Mouse (Mus musculus) CH12.LX (cell line): ENCODE data around the gene Kcnj3. TPM values are rescaled to one million over a fixed set of nuclear protein-coding genes. Genes with fewer than 3 reads are reported as not detected.

Experiments used
- DNase-seq: peaks from one replicate; pipeline ENCODE4 v3.0.0-alpha.2; 2013; ENCODE audit errors: extremely low read depth
- H3K27ac ChIP-seq: 2 replicates; pipeline ENCODE4 v1.5.1; 2012; ENCODE audit warnings: low read depth, mild to moderate bottlenecking, control low read depth, moderate library complexity; ENCODE audit not compliant: insufficient read depth
- H3K27me3 ChIP-seq: replicated peaks from 2 replicates; pipeline ENCODE3; 2012; ENCODE audit warnings: inconsistent platforms
- H3K36me3 ChIP-seq, 2 experiments: replicated peaks in 1 of 2; 2 replicates each; pipeline versions ENCODE3 to v1.6.1; 2012; ENCODE audit warnings: inconsistent platforms in 1 of 2, low read length in 1 of 2, mild to moderate bottlenecking in 1 of 2, mixed read lengths in 1 of 2, moderate library complexity in 1 of 2; ENCODE audit not compliant: control insufficient read depth in 1 of 2, insufficient read depth in 1 of 2
- H3K4me1 ChIP-seq, 2 experiments: 2 replicates each; pipeline ENCODE4 v1.6.1; 2012; ENCODE audit warnings: inconsistent platforms in 1 of 2, moderate library complexity in 1 of 2; ENCODE audit not compliant: insufficient read depth in 2 of 2, control insufficient read depth in 1 of 2
- H3K4me2 ChIP-seq: 2 replicates; pipeline ENCODE4 v1.6.1; 2012; ENCODE audit warnings: low read depth, mild to moderate bottlenecking, control low read depth; ENCODE audit not compliant: poor library complexity, insufficient read depth, severe bottlenecking
- H3K4me3 ChIP-seq, 3 experiments: fragments of 150-350 bp in 1 of 3; sonication (generic) in 1 of 3; replicated peaks in 1 of 3; 2 replicates each; pipeline versions ENCODE3 to v1.5.1; 2011 to 2012; ENCODE audit warnings: low read depth in 2 of 3, low read length in 2 of 3, mild to moderate bottlenecking in 2 of 3, moderate library complexity in 2 of 3, control low read depth in 1 of 3, improper control_type of control experiment in 1 of 3, inconsistent platforms in 1 of 3, mixed read lengths in 1 of 3; ENCODE audit not compliant: poor library complexity in 1 of 3
- H3K79me2 ChIP-seq: replicated peaks from 2 replicates; pipeline ENCODE4 v1.6.1; 2012; ENCODE audit warnings: mild to moderate bottlenecking, moderate library complexity; ENCODE audit not compliant: control insufficient read depth, poor library complexity, insufficient read depth, severe bottlenecking; ENCODE audit errors: extremely low read depth
- H3K9ac ChIP-seq: 2 replicates; pipeline ENCODE4 v1.6.1; 2012; ENCODE audit warnings: low read depth, mild to moderate bottlenecking, control low read depth, moderate library complexity; ENCODE audit not compliant: insufficient read depth
- H3K9me3 ChIP-seq: replicated peaks from 2 replicates; pipeline ENCODE3; 2012; ENCODE audit warnings: low read length, inconsistent platforms, mixed read lengths
- BHLHE40 ChIP-seq: IDR thresholded peaks from 2 replicates; pipeline ENCODE4 v1.6.1; 2011; ENCODE audit warnings: mild to moderate bottlenecking, low read depth, low read length, improper control_type of control experiment
- CHD1 ChIP-seq: IDR thresholded peaks from 2 replicates; pipeline ENCODE4 v1.6.1; 2012; ENCODE audit warnings: low read depth, low read length, improper control_type of control experiment, inconsistent platforms
- CTCF ChIP-seq, 2 experiments: IDR thresholded peaks in 1 of 2; conservative IDR thresholded peaks in 1 of 2; 2 replicates each; pipeline ENCODE4 v1.5.1; 2011 to 2012; ENCODE audit warnings: low read depth in 2 of 2, low read length in 2 of 2, improper control_type of control experiment in 1 of 2, inconsistent platforms in 1 of 2, mild to moderate bottlenecking in 1 of 2, moderate library complexity in 1 of 2
- E2F4 ChIP-seq: IDR thresholded peaks from 2 replicates; pipeline ENCODE4 v1.6.1; 2011; ENCODE audit warnings: low read depth, low read length, improper control_type of control experiment; ENCODE audit not compliant: insufficient replicate concordance
- ELF1 ChIP-seq: IDR thresholded peaks from 2 replicates; pipeline ENCODE4 v1.6.1; 2014; ENCODE audit warnings: low read depth, mild to moderate bottlenecking, inconsistent platforms, low read length, improper control_type of control experiment
- ETS1 ChIP-seq: conservative IDR thresholded peaks from 2 replicates; pipeline ENCODE4 v1.6.1; 2012; ENCODE audit warnings: low read depth, mild to moderate bottlenecking, inconsistent platforms, low read length, improper control_type of control experiment, moderate library complexity
- HCFC1 ChIP-seq: IDR thresholded peaks from 2 replicates; pipeline ENCODE4 v1.6.1; 2012; ENCODE audit warnings: low read depth, mild to moderate bottlenecking, inconsistent platforms, low read length, improper control_type of control experiment
- IRF4 ChIP-seq: IDR thresholded peaks from 2 replicates; pipeline ENCODE4 v1.6.1; 2014; ENCODE audit warnings: low read depth, mild to moderate bottlenecking, inconsistent platforms, low read length, improper control_type of control experiment
- KAT2A ChIP-seq: IDR thresholded peaks from 2 replicates; pipeline ENCODE4 v1.6.1; 2012; ENCODE audit warnings: low read length, improper control_type of control experiment, inconsistent platforms; ENCODE audit not compliant: insufficient replicate concordance
- MXI1 ChIP-seq: IDR thresholded peaks from 2 replicates; pipeline ENCODE4 v1.6.1; 2011; ENCODE audit warnings: mild to moderate bottlenecking, low read depth, low read length, improper control_type of control experiment
- NELFE ChIP-seq: IDR thresholded peaks from 2 replicates; pipeline ENCODE4 v1.6.1; 2011; ENCODE audit warnings: low read depth, low read length, improper control_type of control experiment
- RAD21 ChIP-seq: IDR thresholded peaks from 2 replicates; pipeline ENCODE4 v1.6.1; 2011; ENCODE audit warnings: low read depth, mild to moderate bottlenecking, low read length, improper control_type of control experiment, moderate library complexity
- RCOR1 ChIP-seq: conservative IDR thresholded peaks from 2 replicates; pipeline ENCODE4 v1.6.1; 2012; ENCODE audit warnings: low read depth, mild to moderate bottlenecking, inconsistent platforms, low read length, improper control_type of control experiment
- SIN3A ChIP-seq: IDR thresholded peaks from 2 replicates; pipeline ENCODE4 v1.6.1; 2012; ENCODE audit warnings: low read length, improper control_type of control experiment, inconsistent platforms
- UBTF ChIP-seq: IDR thresholded peaks from 2 replicates; pipeline ENCODE4 v1.6.1; 2012; ENCODE audit warnings: low read depth, mild to moderate bottlenecking, inconsistent platforms, low read length, improper control_type of control experiment, moderate library complexity
- USF1 ChIP-seq: IDR thresholded peaks from 2 replicates; pipeline ENCODE4 v1.6.1; 2014; ENCODE audit warnings: low read depth, mild to moderate bottlenecking, inconsistent platforms, low read length, improper control_type of control experiment
- USF2 ChIP-seq: conservative IDR thresholded peaks from 2 replicates; pipeline ENCODE4 v1.6.1; 2011; ENCODE audit warnings: low read depth, low read length, improper control_type of control experiment
- ZNF384 ChIP-seq: IDR thresholded peaks from 2 replicates; pipeline ENCODE4 v1.6.1; 2012; ENCODE audit warnings: low read depth, low read length, improper control_type of control experiment, inconsistent platforms
- dilution Hi-C: fragments of 300-500 bp; cut with MboI; formaldehyde crosslinking; loops from 2 replicates; pipeline ENCODE4 v1.14.3; 2020; ENCODE audit warnings: low sequenced_read_pairs; ENCODE audit not compliant: extremely low pct_unique_long_range_greater_than_20kb, extremely low pct_ligation_motif_present
- in situ Hi-C: fragments of 300-500 bp; cut with MboI; formaldehyde crosslinking; loops from 3 replicates; pipeline ENCODE4 v1.14.3; 2019; ENCODE audit warnings: low sequenced_read_pairs, low pct_ligation_motif_present, low pct_unique_long_range_greater_than_20kb, mixed read lengths
- polyA plus RNA-seq: library from polyadenylated mRNA; unstranded; fragments of >175 nt; gene quantifications from 2 replicates; pipeline ENCODE4 v1.2.1, GENCODE M21; 2012; ENCODE audit warnings: low read depth; ENCODE audit not compliant: insufficient read length
- total RNA-seq, 2 experiments: library from RNA; depleted of rRNA; stranded (reverse); fragments of 300-350 nt in 1 of 2; fragments of >200 nt in 1 of 2; gene quantifications; 2 replicates each; pipeline ENCODE4 v1.2.3; 2012 to 2014

Kcnj3 gene
- total and polyA plus RNA-seq, 3 experiments: not detected

DNA sequence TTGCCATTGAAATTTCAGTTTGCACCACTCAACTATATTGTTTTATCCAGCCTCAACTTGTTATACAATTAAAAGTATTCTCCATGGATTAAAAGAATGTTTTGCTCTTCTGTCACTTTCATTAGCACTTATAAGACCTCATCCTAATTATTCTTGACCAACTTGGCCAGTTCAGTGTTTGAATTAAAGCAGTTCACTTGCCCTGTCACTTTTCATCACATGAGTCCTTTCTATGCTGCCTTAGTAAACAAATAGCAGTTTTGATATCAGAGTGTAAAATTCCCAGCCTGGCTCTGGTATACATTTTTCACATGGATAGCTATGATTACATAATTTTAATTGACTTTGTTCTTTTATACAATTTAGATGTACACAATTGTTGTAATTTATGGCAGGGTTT lies 3.4 kb downstream of the Kcnj3 start:
- H3K27me3 ChIP-seq: no peaks in the 10 kb centered on the region
- no peaks in the 10 kb centered on the region for H3K79me2 ChIP-seq
- in situ Hi-C loops: no loop called here
- no peaks in the 10 kb centered on the region for H3K36me3 ChIP-seq
- TF ChIP-seq KAT2A (no peak), ETS1 (no peak), UBTF (no peak), ELF1 (no peak), NELFE (no peak), HCFC1 (no peak), RAD21 (no peak), BHLHE40 (no peak), RCOR1 (no peak), CHD1 (no peak), IRF4 (no peak), SIN3A (no peak), E2F4 (no peak), USF1 (no peak), USF2 (no peak), MXI1 (no peak), ZNF384 (no peak)
- TF ChIP-seq, all 38 proteins: peak for 0
- Histone ChIP-seq H3K9me3 (peaks cover 25% of the 10 kb centered on the region), H3K4me3 (no peak overlapping the region), H3K4me2 (no peak overlapping the region), H3K27ac (no peak overlapping the region), H3K4me1 (no peaks in the 10 kb centered on the region), H3K9ac (no peak overlapping the region)
- DNase-seq: no peak
- dilution Hi-C loops: no loop called here

DNA sequence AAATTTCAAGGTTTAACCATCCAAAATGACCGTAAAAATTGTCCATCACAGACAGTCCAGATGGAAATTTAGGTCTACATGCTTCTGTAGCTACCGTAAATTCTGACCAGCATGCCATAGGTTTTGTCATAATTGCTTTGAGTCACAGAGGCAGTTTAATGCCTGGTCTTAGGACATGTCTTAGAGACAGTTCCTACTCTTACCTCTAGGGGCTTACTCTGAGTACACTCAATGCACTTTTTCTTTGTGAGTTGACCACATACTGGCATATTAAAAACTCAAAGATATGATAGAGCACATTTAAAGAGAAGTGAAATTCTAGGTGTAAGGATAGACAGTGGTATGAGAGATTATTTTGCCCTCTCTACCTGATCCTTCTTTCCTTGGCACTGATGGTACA lies 6.2 kb downstream of the Kcnj3 start:
- Histone ChIP-seq H3K36me3 (no peaks in the 10 kb centered on the region), H3K27me3 (no peaks in the 10 kb centered on the region), H3K4me3 (no peak overlapping the region), H3K9ac (no peak overlapping the region), H3K4me2 (no peak overlapping the region), H3K27ac (no peak overlapping the region), H3K4me1 (no peaks in the 10 kb centered on the region), H3K79me2 (no peaks in the 10 kb centered on the region), H3K9me3 (peaks cover 11% of the 10 kb centered on the region)
- dilution Hi-C loops (no loop called here), in situ Hi-C loops (no loop called here)
- DNase-seq: peak; percentile 6
- TF ChIP-seq CTCF (conservative IDR thresholded peaks at IDR 0.05 in 1 of 2, IDR thresholded peaks at IDR 0.05 in 1 of 2; ENCODE audit: low read depth in 2 of 2, low read length in 2 of 2) (0 out of 4 replicates have a peak, but pooled peaks of 1 of the 2 experiments have one; percentile 15), HCFC1 (no peak), KAT2A (no peak)
